Mouse (Mus musculus) testis, adult 2 months (tissue): ENCODE results near the gene Rpl35.

Experiments used
- CTCF ChIP-seq: fragments of 200-500 bp; IDR thresholded peaks from 2 replicates; pipeline ENCODE4 v1.5.1; 2012; ENCODE audit warnings: low read depth, mild to moderate bottlenecking, inconsistent platforms, low read length, moderate library complexity; ENCODE audit not compliant: control insufficient read depth, insufficient read depth, insufficient replicate concordance
- POLR2A ChIP-seq: fragments of 200-500 bp; IDR thresholded peaks from 2 replicates; pipeline ENCODE4 v1.6.1; 2012; ENCODE audit warnings: low read depth, mild to moderate bottlenecking, inconsistent platforms, low read length, moderate library complexity; ENCODE audit not compliant: control insufficient read depth

DNA sequence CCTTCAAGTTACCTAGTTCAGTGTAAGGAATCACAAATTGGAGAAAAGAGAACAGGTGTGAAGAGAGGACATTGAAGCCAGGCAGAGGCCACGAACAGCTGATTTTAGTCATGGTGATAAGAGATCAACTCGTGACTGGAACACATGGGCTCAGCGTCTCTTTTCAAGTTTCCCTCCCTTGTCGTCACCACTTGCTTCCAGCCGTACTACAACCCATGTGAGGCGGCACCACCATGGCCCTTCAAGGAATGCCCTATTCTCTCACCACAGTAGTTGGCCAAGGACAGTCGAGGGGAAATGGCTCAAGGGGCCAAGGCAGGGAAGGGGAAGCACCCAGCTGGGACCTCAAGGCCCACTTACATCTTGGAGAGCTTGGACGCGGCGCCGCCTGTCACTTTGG lies 1.1 kb downstream of the Rpl35 start:
- TF ChIP-seq POLR2A (no peak), CTCF (no peak)
